Mouse (Mus musculus) CH12.LX (cell line): ENCODE measurements around the gene Ppfibp2. TPM values are rescaled to one million over a fixed set of nuclear protein-coding genes. Genes with fewer than 3 reads are reported as not detected.

Source experiments
- DNase-seq: peaks from one replicate; pipeline ENCODE4 v3.0.0-alpha.2; 2013; ENCODE audit errors: extremely low read depth
- H3K27ac ChIP-seq: 2 replicates; pipeline ENCODE4 v1.5.1; 2012; ENCODE audit warnings: low read depth, mild to moderate bottlenecking, control low read depth, moderate library complexity; ENCODE audit not compliant: insufficient read depth
- H3K27me3 ChIP-seq: replicated peaks from 2 replicates; pipeline ENCODE3; 2012; ENCODE audit warnings: inconsistent platforms
- H3K36me3 ChIP-seq, 2 experiments: replicated peaks in 1 of 2; 2 replicates each; pipeline versions ENCODE3 to v1.6.1; 2012; ENCODE audit warnings: inconsistent platforms in 1 of 2, low read length in 1 of 2, mild to moderate bottlenecking in 1 of 2, mixed read lengths in 1 of 2, moderate library complexity in 1 of 2; ENCODE audit not compliant: control insufficient read depth in 1 of 2, insufficient read depth in 1 of 2
- H3K4me1 ChIP-seq, 2 experiments: 2 replicates each; pipeline ENCODE4 v1.6.1; 2012; ENCODE audit warnings: inconsistent platforms in 1 of 2, moderate library complexity in 1 of 2; ENCODE audit not compliant: insufficient read depth in 2 of 2, control insufficient read depth in 1 of 2
- H3K4me2 ChIP-seq: 2 replicates; pipeline ENCODE4 v1.6.1; 2012; ENCODE audit warnings: low read depth, mild to moderate bottlenecking, control low read depth; ENCODE audit not compliant: poor library complexity, insufficient read depth, severe bottlenecking
- H3K4me3 ChIP-seq, 3 experiments: fragments of 150-350 bp in 1 of 3; sonication (generic) in 1 of 3; replicated peaks in 1 of 3; 2 replicates each; pipeline versions ENCODE3 to v1.5.1; 2011 to 2012; ENCODE audit warnings: low read depth in 2 of 3, low read length in 2 of 3, mild to moderate bottlenecking in 2 of 3, moderate library complexity in 2 of 3, control low read depth in 1 of 3, improper control_type of control experiment in 1 of 3, inconsistent platforms in 1 of 3, mixed read lengths in 1 of 3; ENCODE audit not compliant: poor library complexity in 1 of 3
- H3K79me2 ChIP-seq: replicated peaks from 2 replicates; pipeline ENCODE4 v1.6.1; 2012; ENCODE audit warnings: mild to moderate bottlenecking, moderate library complexity; ENCODE audit not compliant: control insufficient read depth, poor library complexity, insufficient read depth, severe bottlenecking; ENCODE audit errors: extremely low read depth
- H3K9ac ChIP-seq: 2 replicates; pipeline ENCODE4 v1.6.1; 2012; ENCODE audit warnings: low read depth, mild to moderate bottlenecking, control low read depth, moderate library complexity; ENCODE audit not compliant: insufficient read depth
- H3K9me3 ChIP-seq: replicated peaks from 2 replicates; pipeline ENCODE3; 2012; ENCODE audit warnings: low read length, inconsistent platforms, mixed read lengths
- BHLHE40 ChIP-seq: IDR thresholded peaks from 2 replicates; pipeline ENCODE4 v1.6.1; 2011; ENCODE audit warnings: mild to moderate bottlenecking, low read depth, low read length, improper control_type of control experiment
- CTCF ChIP-seq, 2 experiments: IDR thresholded peaks in 1 of 2; conservative IDR thresholded peaks in 1 of 2; 2 replicates each; pipeline ENCODE4 v1.5.1; 2011 to 2012; ENCODE audit warnings: low read depth in 2 of 2, low read length in 2 of 2, improper control_type of control experiment in 1 of 2, inconsistent platforms in 1 of 2, mild to moderate bottlenecking in 1 of 2, moderate library complexity in 1 of 2
- ETS1 ChIP-seq: conservative IDR thresholded peaks from 2 replicates; pipeline ENCODE4 v1.6.1; 2012; ENCODE audit warnings: low read depth, mild to moderate bottlenecking, inconsistent platforms, low read length, improper control_type of control experiment, moderate library complexity
- GABPA ChIP-seq: IDR thresholded peaks from 2 replicates; pipeline ENCODE4 v1.6.1; 2012; ENCODE audit warnings: low read depth, low read length, improper control_type of control experiment, inconsistent platforms; ENCODE audit not compliant: insufficient replicate concordance
- JUND ChIP-seq: conservative IDR thresholded peaks from 2 replicates; pipeline ENCODE4 v1.6.1; 2011; ENCODE audit warnings: low read depth, low read length, improper control_type of control experiment
- MAX ChIP-seq: IDR thresholded peaks from 2 replicates; pipeline ENCODE4 v1.6.1; 2011; ENCODE audit warnings: low read length, improper control_type of control experiment
- MAZ ChIP-seq: IDR thresholded peaks from 2 replicates; pipeline ENCODE4 v1.6.1; 2012; ENCODE audit warnings: low read depth, mild to moderate bottlenecking, inconsistent platforms, low read length, improper control_type of control experiment, moderate library complexity
- MYC ChIP-seq: IDR thresholded peaks from 2 replicates; pipeline ENCODE4 v1.6.1; 2011; ENCODE audit warnings: low read depth, mild to moderate bottlenecking, improper control_type of control experiment, low read length
- NRF1 ChIP-seq: IDR thresholded peaks from 2 replicates; pipeline ENCODE4 v1.6.1; 2014; ENCODE audit warnings: low read depth, mild to moderate bottlenecking, inconsistent platforms, low read length, improper control_type of control experiment, moderate library complexity
- RAD21 ChIP-seq: IDR thresholded peaks from 2 replicates; pipeline ENCODE4 v1.6.1; 2011; ENCODE audit warnings: low read depth, mild to moderate bottlenecking, low read length, improper control_type of control experiment, moderate library complexity
- RCOR1 ChIP-seq: conservative IDR thresholded peaks from 2 replicates; pipeline ENCODE4 v1.6.1; 2012; ENCODE audit warnings: low read depth, mild to moderate bottlenecking, inconsistent platforms, low read length, improper control_type of control experiment
- SIN3A ChIP-seq: IDR thresholded peaks from 2 replicates; pipeline ENCODE4 v1.6.1; 2012; ENCODE audit warnings: low read length, improper control_type of control experiment, inconsistent platforms
- SMC3 ChIP-seq: IDR thresholded peaks from 2 replicates; pipeline ENCODE4 v1.6.1; 2011; ENCODE audit warnings: low read depth, low read length, improper control_type of control experiment
- TCF12 ChIP-seq: IDR thresholded peaks from 2 replicates; pipeline ENCODE4 v1.6.1; 2014; ENCODE audit warnings: low read depth, mild to moderate bottlenecking, inconsistent platforms, low read length, improper control_type of control experiment
- UBTF ChIP-seq: IDR thresholded peaks from 2 replicates; pipeline ENCODE4 v1.6.1; 2012; ENCODE audit warnings: low read depth, mild to moderate bottlenecking, inconsistent platforms, low read length, improper control_type of control experiment, moderate library complexity
- USF1 ChIP-seq: IDR thresholded peaks from 2 replicates; pipeline ENCODE4 v1.6.1; 2014; ENCODE audit warnings: low read depth, mild to moderate bottlenecking, inconsistent platforms, low read length, improper control_type of control experiment
- USF2 ChIP-seq: conservative IDR thresholded peaks from 2 replicates; pipeline ENCODE4 v1.6.1; 2011; ENCODE audit warnings: low read depth, low read length, improper control_type of control experiment
- ZC3H11A ChIP-seq: IDR thresholded peaks from 2 replicates; pipeline ENCODE4 v1.6.1; 2012; ENCODE audit warnings: low read depth, mild to moderate bottlenecking, inconsistent platforms, low read length, improper control_type of control experiment
- ZKSCAN1 ChIP-seq: IDR thresholded peaks from 2 replicates; pipeline ENCODE4 v1.6.1; 2012; ENCODE audit warnings: low read depth, inconsistent platforms, low read length, improper control_type of control experiment, borderline replicate concordance
- ZMIZ1 ChIP-seq: IDR thresholded peaks from 2 replicates; pipeline ENCODE4 v1.6.1; 2012; ENCODE audit warnings: low read depth, mild to moderate bottlenecking, inconsistent platforms, low read length, improper control_type of control experiment
- ZNF384 ChIP-seq: IDR thresholded peaks from 2 replicates; pipeline ENCODE4 v1.6.1; 2012; ENCODE audit warnings: low read depth, low read length, improper control_type of control experiment, inconsistent platforms
- dilution Hi-C: fragments of 300-500 bp; cut with MboI; formaldehyde crosslinking; loops from 2 replicates; pipeline ENCODE4 v1.14.3; 2020; ENCODE audit warnings: low sequenced_read_pairs; ENCODE audit not compliant: extremely low pct_unique_long_range_greater_than_20kb, extremely low pct_ligation_motif_present
- in situ Hi-C: fragments of 300-500 bp; cut with MboI; formaldehyde crosslinking; loops from 3 replicates; pipeline ENCODE4 v1.14.3; 2019; ENCODE audit warnings: low sequenced_read_pairs, low pct_ligation_motif_present, low pct_unique_long_range_greater_than_20kb, mixed read lengths
- polyA plus RNA-seq: library from polyadenylated mRNA; unstranded; fragments of >175 nt; gene quantifications from 2 replicates; pipeline ENCODE4 v1.2.1, GENCODE M21; 2012; ENCODE audit warnings: low read depth; ENCODE audit not compliant: insufficient read length
- total RNA-seq, 2 experiments: library from RNA; depleted of rRNA; stranded (reverse); fragments of 300-350 nt in 1 of 2; fragments of >200 nt in 1 of 2; gene quantifications; 2 replicates each; pipeline ENCODE4 v1.2.3; 2012 to 2014

The Ppfibp2 gene
- total and polyA plus RNA-seq, 3 experiments: 30.2 to 40.3 (median 40.2) TPM

- no peaks in the 10 kb centered on the region for H3K27me3 ChIP-seq
- no peak overlapping the region for H3K9ac ChIP-seq
- dilution Hi-C loops (no loop called here), in situ Hi-C loops (no loop called here)
- no peak overlapping the region for H3K27ac ChIP-seq
- H3K79me2 ChIP-seq: peaks cover 28% of the 10 kb centered on the region
- peaks cover 38 to 91% of the 10 kb centered on the region in 2 experiments for H3K4me1 ChIP-seq
- TF ChIP-seq BHLHE40 (no peak), NRF1 (no peak), RCOR1 (no peak), MYC (no peak), CTCF (conservative IDR thresholded peaks at IDR 0.05 in 1 of 2, IDR thresholded peaks at IDR 0.05 in 1 of 2; ENCODE audit: low read depth in 2 of 2, low read length in 2 of 2) (no peak), MAZ (no peak), GABPA (no peak), RAD21 (no peak), SMC3 (no peak), USF2 (no peak), USF1 (no peak), UBTF (no peak), ZNF384 (no peak), JUND (no peak), ZC3H11A (no peak), SIN3A (no peak), MAX (no peak), ZMIZ1 (no peak), ZKSCAN1 (no peak), TCF12 (no peak)
- H3K36me3 ChIP-seq: peaks cover 5 to 53% of the 10 kb centered on the region in 2 experiments
- no peak overlapping the region for H3K4me2 ChIP-seq
- H3K9me3 ChIP-seq: peaks cover 3% of the 10 kb centered on the region
- no peak for DNase-seq
- H3K4me3 ChIP-seq: no peak overlapping the region
Measured at GRCm38 (mm10) chr7:107620137-107620536, 25.1 kb downstream of the Ppfibp2 start.

DNA sequence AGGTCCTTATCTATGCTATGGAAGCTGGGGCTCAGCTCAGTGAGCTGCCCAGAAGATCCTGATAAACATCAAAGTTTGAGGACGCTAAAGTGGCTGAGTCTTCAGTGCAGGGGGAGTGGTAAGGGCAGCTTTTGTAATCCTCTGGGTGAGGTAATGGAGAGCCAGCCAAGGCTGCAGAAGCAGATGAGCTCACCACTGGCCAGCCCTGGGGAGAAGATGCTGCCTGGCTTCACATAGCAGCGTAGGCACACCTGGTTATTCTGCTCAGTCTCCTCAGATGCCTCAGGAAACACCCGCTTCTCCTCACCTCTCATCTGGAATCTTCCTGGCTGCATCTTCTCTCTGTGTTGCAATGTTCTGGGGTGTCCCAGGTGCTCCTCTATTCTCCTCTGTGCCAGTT, 29.4 kb downstream of the Ppfibp2 start:
- peak; percentile 17; the same call in 1 of the 2 replicates for TF ChIP-seq TCF12
- peak; percentile 46; the same call in 1 of the 2 replicates for TF ChIP-seq ETS1
- no peak for TF ChIP-seq RCOR1
- TF ChIP-seq, all 38 proteins: peak for 2
- in situ Hi-C loops: no loop called here
- Histone ChIP-seq H3K4me1 (peaks cover 32 to 97% of the 10 kb centered on the region in 2 experiments), H3K9ac (no peak overlapping the region), H3K36me3 (peaks cover 6 to 46% of the 10 kb centered on the region in 2 experiments), H3K9me3 (peaks cover 3% of the 10 kb centered on the region), H3K4me2 (no peak overlapping the region), H3K27me3 (no peaks in the 10 kb centered on the region), H3K27ac (no peak overlapping the region), H3K79me2 (peaks cover 50% of the 10 kb centered on the region), H3K4me3 (no peak overlapping the region)
- DNase-seq: no peak
- dilution Hi-C loops: no loop called here
